ENCODE assay signal across 14 mouse cellular contexts in genomic region chr14:92622953-92623352, GRCm38 (mm10).
"Had no signal": no experiment of that assay in that cellular context is flagged by ENCODE, and none has a peak within 500 bp of the region (broad histone marks: within the 10 kb centered on the region; RNA-seq: fewer than 3 reads in every experiment).

No protein-coding gene starts in this region.

- DNase-seq: gastrocnemius, postnatal 14 days; gastrocnemius, postnatal 36 days; heart, adult 11 months; heart, adult 2 months; heart, postnatal 14 days; heart, postnatal 36 days; kidney, adult 11 months; kidney, adult 2 months; kidney, adult 9 months; kidney, postnatal 14 days; kidney, postnatal 36 days; layer of hippocampus, adult 9-11 months; layer of hippocampus, postnatal 36 days; left cerebral cortex, postnatal 4 days had no signal
